Mouse (Mus musculus): ENCODE results near the gene Gk2. TPM values are rescaled to one million over a fixed set of nuclear protein-coding genes. Genes with fewer than 3 reads are reported as not detected.

Gk2 gene
- total RNA-seq, 2 experiments from 2014 or later: not detected

Other genes with a start within 250 kb of the Gk2 start
- not detected in 2 replicates for gene Naa11, start 64.6 kb downstream of the Gk2 start, total RNA-seq (2015)
- gene Naa11, start 64.6 kb downstream of the Gk2 start, total RNA-seq (2017): not detected in 2 replicates

Data from megakaryocyte progenitor cell, adult 5-6 weeks (primary cell).